Mouse (Mus musculus): ENCODE measurements around the gene Gm14124. TPM values are rescaled to one million over a fixed set of nuclear protein-coding genes. Genes with fewer than 3 reads are reported as not detected.
A peak's percentile ranks its signal among the peaks of the same experiment; 100 is the strongest.
"Not testable (repeated sequence)": the region's sequence is repeated elsewhere in the genome, so short reads cannot be mapped to it uniquely, and the experiment has no call there.

Gene Gm14124
- total RNA-seq (2021) = under 1 TPM; 0.17 to 0.19 TPM
- long read RNA-seq, experiment 1 = 0 reads
- long read RNA-seq, experiment 2 = 0 reads

DNA sequence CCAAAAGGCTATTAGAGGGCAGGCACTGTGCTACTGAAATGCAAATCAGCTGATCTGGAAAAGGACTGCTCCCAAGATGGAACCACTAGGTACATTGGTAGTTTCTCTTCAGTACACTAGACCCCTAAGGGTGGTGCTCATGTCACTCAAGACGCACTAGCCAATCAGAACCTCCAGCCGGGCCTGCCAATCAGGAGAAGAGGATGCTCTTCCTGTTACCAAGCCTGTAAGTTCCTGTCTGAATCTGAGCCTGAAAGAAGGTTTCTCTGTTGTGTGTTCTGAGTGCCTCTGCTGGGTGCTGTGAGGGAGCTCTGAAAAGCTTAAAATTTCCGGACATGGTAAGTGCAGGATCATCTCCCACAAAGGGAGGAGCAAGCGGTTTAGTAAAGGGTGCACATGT is at the start of gene Gm14124:
Gene Gm14124 (plus strand): TSS at position 227 of the 400 bp plus-strand sequence.
- not testable (repeated sequence) for DNase-seq (ENCODE audit: low spot score in 2 of 2)

- peak; percentile 48 to 58 for DNase-seq (ENCODE audit: low spot score in 2 of 2)
Measured at GRCm38 (mm10) chr2:150217600-150218362, 39.5 kb upstream of the Gm14124 start, which contains the start of gene Zfp937. Gene Zfp937, plus strand, starts transcription at chr2:150218073.

- DNase-seq (ENCODE audit: low spot score in 2 of 2) = not testable (repeated sequence)
Measured at GRCm38 (mm10) chr2:150218363-150218725, 39.0 kb upstream of the Gm14124 start.

DNA sequence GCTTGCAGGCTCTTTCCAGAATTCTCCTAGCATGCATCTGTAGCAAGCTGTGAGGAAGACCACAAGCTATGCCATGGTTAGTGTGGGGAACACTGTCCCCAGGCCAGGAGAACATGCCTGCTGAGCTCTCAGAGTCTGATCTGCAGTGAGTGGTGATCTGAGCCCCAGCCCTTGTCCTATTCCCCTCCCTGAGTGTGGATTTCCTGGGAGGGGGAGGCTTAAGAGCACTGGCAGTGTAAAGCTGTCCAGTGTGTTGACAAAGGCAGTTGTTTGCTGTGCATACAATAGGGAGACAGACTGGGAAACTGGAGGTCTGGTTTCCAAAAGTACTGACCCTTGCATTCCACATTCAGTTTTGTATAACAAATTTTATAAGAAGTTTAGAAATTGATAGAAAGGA is 34.1 kb upstream of the Gm14124 start:
- DNase-seq (ENCODE audit: low spot score in 2 of 2) = not testable (repeated sequence)

DNA sequence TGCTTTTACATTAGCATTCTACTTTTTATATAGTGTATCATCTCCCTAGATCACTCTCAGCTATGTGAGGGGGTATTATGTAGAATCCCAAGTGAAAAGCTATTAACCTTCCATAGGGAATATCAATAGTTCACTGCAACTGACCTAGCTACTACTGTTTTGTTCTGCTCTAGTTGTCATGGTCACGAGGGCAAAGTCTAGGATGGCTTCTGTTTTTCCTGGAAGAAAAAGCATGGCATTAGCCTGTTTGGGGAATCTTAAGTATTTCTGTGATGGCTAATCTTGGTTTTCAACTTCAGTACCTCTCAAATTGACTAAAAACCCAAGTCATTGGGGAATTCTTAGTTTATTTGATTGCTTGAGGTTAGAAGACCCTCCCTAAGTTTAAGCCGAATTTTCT is 14.1 kb upstream of the Gm14124 start:
- DNase-seq (ENCODE audit: low spot score in 2 of 2) = no peak

- DNase-seq (ENCODE audit: low spot score in 2 of 2) = not testable (repeated sequence)
Measured at GRCm38 (mm10) chr2:150255491-150255890, 1.8 kb upstream of the Gm14124 start, which contains the start of gene Gm21994. Gene Gm21994, minus strand, starts transcription at chr2:150255591.

DNA sequence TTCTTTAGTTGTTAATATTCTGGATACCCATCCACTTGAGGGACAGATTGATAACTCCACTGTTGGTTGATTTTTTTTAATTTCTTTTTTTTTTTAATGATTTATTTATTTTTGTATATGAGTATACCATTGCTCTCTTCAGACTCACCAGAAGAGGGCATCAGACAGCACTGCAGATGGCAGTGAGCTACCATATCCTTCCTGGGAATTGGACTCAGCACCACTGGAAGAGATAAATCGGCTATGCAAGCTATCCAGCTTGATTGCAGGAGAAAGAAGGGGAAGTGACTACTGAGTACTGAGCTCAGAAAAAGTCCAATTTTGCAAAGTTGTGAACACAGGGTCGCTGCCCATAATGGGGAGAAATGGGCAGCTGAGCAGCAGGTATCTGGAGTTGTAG is 456 bp upstream of the Gm14124 start:
- DNase-seq (ENCODE audit: low spot score in 2 of 2) = not testable (repeated sequence)

GRCm38 (mm10) chr2:150293669-150294068 is 36.4 kb downstream of the Gm14124 start:
- DNase-seq (ENCODE audit: low spot score in 2 of 2) = no peak

DNA sequence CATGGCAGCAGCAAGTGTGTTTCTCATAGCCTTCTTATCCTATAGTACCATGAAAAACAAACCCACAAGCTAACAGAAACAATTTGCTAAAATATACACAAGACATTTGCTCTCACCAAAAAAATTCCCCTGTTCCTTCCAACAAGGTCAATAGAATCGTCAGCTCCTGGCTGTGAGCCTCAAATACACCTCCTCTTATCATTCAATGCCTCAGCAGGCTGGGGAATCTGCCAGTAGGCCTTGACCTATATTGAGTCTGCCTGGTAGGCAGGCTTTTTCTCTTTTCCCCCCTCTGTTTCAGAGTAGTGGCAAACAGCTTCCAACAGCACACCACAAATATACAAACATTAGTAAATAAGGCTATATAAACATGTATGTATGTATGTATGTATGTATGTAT is 41.8 kb downstream of the Gm14124 start:
- DNase-seq (ENCODE audit: low spot score in 2 of 2) = peak in 1 of 2 experiments; percentile 17

DNA sequence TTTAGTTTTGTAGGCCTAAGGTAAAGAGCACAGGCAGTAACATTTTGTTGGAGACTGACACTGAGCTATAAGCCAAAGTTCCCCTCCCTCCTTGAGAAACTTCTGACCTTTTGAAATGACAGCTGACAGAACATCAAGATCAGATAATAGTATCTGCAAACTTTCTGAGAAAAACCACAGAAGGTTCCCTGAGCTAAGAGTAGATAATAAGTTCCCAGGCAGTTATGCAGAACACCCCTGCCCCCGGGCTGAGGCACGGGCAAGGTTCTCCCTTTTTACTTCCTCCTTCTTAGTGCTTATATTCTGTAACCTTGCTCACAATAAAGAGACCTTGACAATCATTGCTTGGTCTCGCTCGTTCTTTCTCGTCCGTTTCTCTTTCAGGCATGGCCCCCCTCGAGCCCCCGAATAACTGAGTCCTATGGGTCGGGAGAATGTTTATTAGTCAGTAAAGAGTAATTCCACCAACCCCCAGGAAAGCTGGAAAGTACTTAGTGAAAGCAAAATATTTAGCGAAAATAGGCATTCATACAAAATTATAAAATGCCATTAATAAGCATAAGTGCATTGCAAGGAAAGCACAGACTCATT is 50.0 kb downstream of the Gm14124 start:
- DNase-seq (ENCODE audit: low spot score in 2 of 2) = no peak

GRCm38 (mm10) chr2:150310952-150311884 is 53.9 kb downstream of the Gm14124 start:
- peak; percentile 75 to 85 for DNase-seq (ENCODE audit: low spot score in 2 of 2)

GRCm38 (mm10) chr2:150316140-150316539 is 58.8 kb downstream of the Gm14124 start:
- DNase-seq (ENCODE audit: low spot score in 2 of 2) = no peak

DNA sequence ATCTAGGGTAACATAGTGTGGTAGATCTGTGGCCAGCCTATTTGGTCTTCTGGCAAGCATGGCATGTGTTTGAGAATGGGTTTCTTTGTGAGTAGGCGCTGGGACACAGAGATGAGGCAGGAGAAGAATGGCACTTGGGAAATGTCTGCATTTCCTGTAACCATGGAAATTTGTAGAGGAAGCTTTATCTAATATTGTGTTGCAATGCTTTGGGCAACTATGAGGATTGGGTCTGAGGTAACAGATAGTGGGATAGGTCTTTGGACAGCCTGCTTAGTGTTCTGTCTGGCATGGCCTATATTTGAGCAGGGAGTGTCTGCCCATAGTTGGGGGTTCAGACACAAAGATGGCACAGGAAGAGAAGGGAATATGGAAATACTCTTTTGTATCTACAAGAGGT is 61.7 kb downstream of the Gm14124 start:
- no peak for DNase-seq (ENCODE audit: low spot score in 2 of 2)

Other genes starting within 250 kb of the Gm14124 start
- 1 to 10 TPM; 5.3 to 7.2 TPM for gene Zfp120, start 120.8 kb upstream of the Gm14124 start, total RNA-seq (2021)
- gene Gm10770, start 77.8 kb upstream of the Gm14124 start, total RNA-seq (2021) = not detected
- under 1 TPM; 0.22 to 0.76 TPM for gene Gm14139, start 75.8 kb upstream of the Gm14124 start, total RNA-seq (2021)
- 1 to 10 TPM; 4.5 to 5.5 TPM for gene Zfp937, start 39.4 kb upstream of the Gm14124 start, total RNA-seq (2021)
- 1 to 10 TPM; 5.4 to 6.8 TPM for gene Gm21994, start 1.9 kb upstream of the Gm14124 start, total RNA-seq (2021)
- gene Gm10130, start 66.2 kb downstream of the Gm14124 start, total RNA-seq (2021) = 1 to 10 TPM; 1.4 to 3.1 TPM
- 1 to 10 TPM; 3.5 to 6.0 TPM for gene 3300002I08Rik, start 105.2 kb downstream of the Gm14124 start, total RNA-seq (2021)
- gene Zfp442, start 194.0 kb downstream of the Gm14124 start, total RNA-seq (2021) = 1 to 10 TPM; 4.0 to 4.8 TPM
- 1 to 10 TPM in 1 of 2 experiments, under 1 TPM in 1; 0.83 to 1.1 TPM for gene Zfp345, start 227.6 kb downstream of the Gm14124 start, total RNA-seq (2021)

Measured in adrenal gland, adult 18-20 months (tissue).